Mouse (Mus musculus): ENCODE data around the gene Gga2. TPM values are rescaled to one million over a fixed set of nuclear protein-coding genes. Genes with fewer than 3 reads are reported as not detected.
A peak's percentile ranks its signal among the peaks of the same experiment; 100 is the strongest.

Gene Gga2
- total and polyA plus RNA-seq, 3 experiments, result 29.5 to 95.3 (median 30.1) TPM

DNA sequence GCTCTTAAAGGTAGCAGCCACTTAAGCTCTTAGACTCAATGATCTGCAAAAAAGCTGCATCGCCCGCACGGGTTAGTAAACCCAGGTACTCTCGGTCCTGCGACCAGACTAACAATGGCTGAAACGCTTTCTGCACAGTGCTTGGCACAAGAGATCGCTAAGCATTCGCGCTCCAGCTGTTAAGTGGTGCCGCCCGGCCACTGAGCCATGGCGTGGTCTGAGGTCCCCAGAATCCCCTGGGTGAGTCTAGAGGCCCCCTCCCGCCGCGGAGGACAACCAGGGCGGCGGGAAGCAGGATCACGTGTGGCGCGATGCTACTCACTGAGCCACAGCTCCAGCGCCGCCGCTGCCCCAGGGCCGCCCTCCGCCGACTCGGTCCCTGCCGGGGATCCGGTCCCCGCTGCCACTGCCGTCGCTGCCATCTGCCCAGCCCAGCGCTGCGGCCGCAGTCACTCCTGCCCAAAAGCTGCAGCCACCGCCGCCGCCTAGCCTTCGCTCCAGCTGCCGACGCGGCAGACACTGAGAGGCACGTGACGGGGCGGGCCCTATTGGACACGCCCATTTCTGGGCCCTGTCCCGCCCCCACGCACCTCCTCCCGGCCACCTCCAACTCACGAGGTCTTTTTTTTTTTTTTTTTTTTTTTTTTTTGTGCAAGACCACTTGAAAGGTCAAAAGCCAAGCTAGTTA, at the start of gene Gga2 (continued):
- peak; percentile 81 to 91 for TF ChIP-seq POLR2A (IDR thresholded peaks at IDR 0.05; ENCODE audit: control insufficient read depth in 1 of 2, insufficient read depth in 1 of 2, low read depth in 1 of 2, low read length in 2 of 2, poor library complexity in 1 of 2)
- TF ChIP-seq ETS1 (IDR thresholded peaks at IDR 0.05; ENCODE audit: low read depth, low read length), result no peak; the same call in 1 of the 2 replicates
- TF ChIP-seq TAL1 (IDR thresholded peaks at IDR 0.05; ENCODE audit: low read length), result no peak

DNA sequence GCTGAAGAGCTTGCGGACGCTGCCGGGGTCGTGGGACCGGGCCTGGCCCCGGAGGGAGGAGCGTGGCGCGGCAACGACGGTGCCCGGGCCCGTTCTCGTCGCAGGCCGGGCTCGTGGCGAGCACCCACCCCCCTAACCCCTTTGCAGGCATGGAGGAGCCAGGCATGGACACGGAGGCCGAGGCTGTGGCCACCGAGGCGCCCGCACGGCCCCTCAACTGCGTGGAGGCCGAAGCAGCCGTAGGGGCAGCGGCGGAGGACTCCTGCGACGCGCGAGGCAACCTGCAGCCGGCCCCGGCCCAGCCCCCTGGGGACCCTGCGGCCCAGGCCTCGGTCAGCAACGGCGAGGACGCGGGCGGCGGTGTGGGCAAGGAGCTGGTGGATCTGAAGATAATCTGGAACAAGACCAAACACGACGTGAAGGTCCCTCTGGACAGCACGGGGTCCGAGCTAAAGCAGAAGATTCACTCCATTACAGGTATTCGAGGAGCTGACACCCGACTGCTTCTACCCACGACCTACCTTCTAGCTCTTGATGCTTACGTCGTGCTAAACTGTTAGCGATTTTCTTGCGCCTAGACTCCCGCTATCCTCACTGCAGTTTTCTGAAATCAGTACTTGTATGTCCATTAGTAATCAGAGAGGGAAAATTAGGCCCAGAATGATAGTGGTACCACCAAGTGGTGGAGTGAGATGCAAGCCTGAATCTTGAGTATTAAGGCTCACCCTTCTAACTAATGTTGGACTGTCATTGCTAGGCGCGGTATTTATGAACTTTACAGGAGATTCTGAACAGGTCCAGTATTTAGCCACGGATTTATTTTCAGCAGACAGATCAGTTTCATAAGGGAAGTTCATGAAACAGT, 46.7 kb upstream of the Gga2 start:
- TF ChIP-seq USF1 (IDR thresholded peaks at IDR 0.05; ENCODE audit: low read depth, low read length) (no peak), HCFC1 (IDR thresholded peaks at IDR 0.05; ENCODE audit: low read depth, low read length) (no peak), MEF2A (IDR thresholded peaks at IDR 0.05; ENCODE audit: extremely low read depth, insufficient replicate concordance, low read depth, low read length, poor library complexity, severe bottlenecking) (no peak), CHD1 (IDR thresholded peaks at IDR 0.05; ENCODE audit: low read depth, low read length) (no peak), ELF1 (IDR thresholded peaks at IDR 0.05; ENCODE audit: low read depth, low read length) (no peak), CTCF (IDR thresholded peaks at IDR 0.05 in 2 of 3, conservative IDR thresholded peaks at IDR 0.05 in 1 of 3; ENCODE audit: control insufficient read depth in 1 of 3, insufficient read depth in 1 of 3, low read depth in 2 of 3, low read length in 3 of 3, poor library complexity in 1 of 3, severe bottlenecking in 1 of 3) (peak in 1 of 3 experiments; percentile 28; a peak in 2 of 6 replicates), ZNF384 (IDR thresholded peaks at IDR 0.05; ENCODE audit: low read depth, low read length) (no peak), KAT2A (conservative IDR thresholded peaks at IDR 0.05; ENCODE audit: low read depth, low read length) (no peak), POLR2A (IDR thresholded peaks at IDR 0.05; ENCODE audit: control insufficient read depth in 1 of 2, insufficient read depth in 1 of 2, low read depth in 1 of 2, low read length in 2 of 2, poor library complexity in 1 of 2) (peak in 1 of 2 experiments; percentile 64; a peak in 1 of 4 replicates), RAD21 (IDR thresholded peaks at IDR 0.05; ENCODE audit: low read depth, low read length) (peak; percentile 13; the same call in 1 of the 2 replicates), SIN3A (IDR thresholded peaks at IDR 0.05; ENCODE audit: low read length) (peak; percentile 38; the same call in 1 of the 2 replicates), POLR2AphosphoS5 (IDR thresholded peaks at IDR 0.05; ENCODE audit: borderline replicate concordance, low read depth, low read length) (no peak), CHD2 (IDR thresholded peaks at IDR 0.05; ENCODE audit: low read length) (no peak), MXI1 (IDR thresholded peaks at IDR 0.05; ENCODE audit: low read depth, low read length) (no peak), USF2 (IDR thresholded peaks at IDR 0.05; ENCODE audit: borderline replicate concordance in 1 of 2, insufficient read depth in 1 of 2, low read depth in 1 of 2, low read length in 2 of 2) (no peak), JUND (IDR thresholded peaks at IDR 0.05; ENCODE audit: low read depth, low read length) (no peak), MYC (IDR thresholded peaks at IDR 0.05; ENCODE audit: low read depth, low read length) (no peak), SMC3 (IDR thresholded peaks at IDR 0.05; ENCODE audit: low read depth, low read length) (0 out of 2 replicates have a peak, but pooled peaks have one; percentile 7)
- peak overlapping the region; percentile 85 to 94 for H3K4me3 ChIP-seq (ENCODE audit: control insufficient read depth in 1 of 2, insufficient read depth in 1 of 2, low read depth in 2 of 2, low read length in 2 of 2)
- DNase-seq (ENCODE audit: low read depth, low spot score), result peak; percentile 50
- peaks cover 5 to 6% of the 10 kb centered on the region in 2 experiments for H3K4me1 ChIP-seq (ENCODE audit: control insufficient read depth in 1 of 2, insufficient read depth in 2 of 2, low read length in 2 of 2)
- peak overlapping the region; percentile 59 for H3K27ac ChIP-seq (ENCODE audit: control insufficient read depth, low read depth, low read length)
- peaks cover 32% of the 10 kb centered on the region for H3K79me2 ChIP-seq (ENCODE audit: control insufficient read depth, insufficient read depth, low read length, poor library complexity)
- no peaks in the 10 kb centered on the region for H3K9me3 ChIP-seq (replicated peaks; ENCODE audit: insufficient read depth, low read length)
- H3K9ac ChIP-seq (ENCODE audit: control insufficient read depth, low read depth, low read length, poor library complexity, severe bottlenecking), result peak overlapping the region; percentile 93
- H3K36me3 ChIP-seq (ENCODE audit: control insufficient read depth in 1 of 2, insufficient read depth in 2 of 2, low read length in 2 of 2), result peaks cover 3 to 22% of the 10 kb centered on the region in 2 experiments; a peak in 2 of 4 replicates
- H3K27me3 ChIP-seq (ENCODE audit: control insufficient read depth in 1 of 2, insufficient read depth in 2 of 2, low read length in 2 of 2), result no peaks in the 10 kb centered on the region

Measured in MEL (cell line).